Mouse (Mus musculus) olfactory bulb, adult 2 months (tissue): Measurements from ENCODE around the gene Zfp941.

ENCODE experiments used
- CTCF ChIP-seq: fragments of 200-500 bp; IDR thresholded peaks from 2 replicates; pipeline ENCODE4 v1.5.1; 2012; ENCODE audit warnings: low read depth, mild to moderate bottlenecking, low read length, moderate library complexity; ENCODE audit not compliant: insufficient read depth
- POLR2A ChIP-seq: fragments of 200-500 bp; IDR thresholded peaks from 2 replicates; pipeline ENCODE4 v1.6.1; 2012; ENCODE audit warnings: mild to moderate bottlenecking, low read depth, low read length, moderate library complexity; ENCODE audit not compliant: insufficient read depth

DNA sequence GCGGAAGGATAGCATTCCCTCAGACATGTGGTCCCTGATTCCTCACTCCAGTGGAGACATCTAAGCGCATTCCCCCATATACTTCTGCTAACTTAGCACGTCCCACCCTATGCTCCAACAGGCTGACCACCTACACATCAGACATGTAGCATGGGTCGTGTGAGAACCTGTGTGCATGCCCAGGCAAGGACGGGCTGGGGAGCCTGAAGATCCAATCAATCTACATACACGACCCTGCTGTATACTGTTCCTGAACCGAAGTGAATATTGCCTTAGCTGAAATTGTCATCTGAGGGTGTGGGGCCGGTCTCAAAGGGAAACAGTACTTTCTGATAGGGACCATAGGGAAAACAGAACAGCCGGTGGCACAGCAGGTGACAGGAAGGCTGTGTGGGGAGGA lies 33.2 kb upstream of the Zfp941 start:
- no peak for TF ChIP-seq POLR2A
- TF ChIP-seq CTCF = no peak
